Mouse (Mus musculus) CH12.LX (cell line): ENCODE measurements around the gene Jam2. TPM values are rescaled to one million over a fixed set of nuclear protein-coding genes. Genes with fewer than 3 reads are reported as not detected.

ENCODE experiments used
- DNase-seq: peaks from one replicate; pipeline ENCODE4 v3.0.0-alpha.2; 2013; ENCODE audit errors: extremely low read depth
- H3K27ac ChIP-seq: 2 replicates; pipeline ENCODE4 v1.5.1; 2012; ENCODE audit warnings: low read depth, mild to moderate bottlenecking, control low read depth, moderate library complexity; ENCODE audit not compliant: insufficient read depth
- H3K27me3 ChIP-seq: replicated peaks from 2 replicates; pipeline ENCODE3; 2012; ENCODE audit warnings: inconsistent platforms
- H3K36me3 ChIP-seq, 2 experiments: replicated peaks in 1 of 2; 2 replicates each; pipeline versions ENCODE3 to v1.6.1; 2012; ENCODE audit warnings: inconsistent platforms in 1 of 2, low read length in 1 of 2, mild to moderate bottlenecking in 1 of 2, mixed read lengths in 1 of 2, moderate library complexity in 1 of 2; ENCODE audit not compliant: control insufficient read depth in 1 of 2, insufficient read depth in 1 of 2
- H3K4me1 ChIP-seq, 2 experiments: 2 replicates each; pipeline ENCODE4 v1.6.1; 2012; ENCODE audit warnings: inconsistent platforms in 1 of 2, moderate library complexity in 1 of 2; ENCODE audit not compliant: insufficient read depth in 2 of 2, control insufficient read depth in 1 of 2
- H3K4me2 ChIP-seq: 2 replicates; pipeline ENCODE4 v1.6.1; 2012; ENCODE audit warnings: low read depth, mild to moderate bottlenecking, control low read depth; ENCODE audit not compliant: poor library complexity, insufficient read depth, severe bottlenecking
- H3K4me3 ChIP-seq, 3 experiments: fragments of 150-350 bp in 1 of 3; sonication (generic) in 1 of 3; replicated peaks in 1 of 3; 2 replicates each; pipeline versions ENCODE3 to v1.5.1; 2011 to 2012; ENCODE audit warnings: low read depth in 2 of 3, low read length in 2 of 3, mild to moderate bottlenecking in 2 of 3, moderate library complexity in 2 of 3, control low read depth in 1 of 3, improper control_type of control experiment in 1 of 3, inconsistent platforms in 1 of 3, mixed read lengths in 1 of 3; ENCODE audit not compliant: poor library complexity in 1 of 3
- H3K79me2 ChIP-seq: replicated peaks from 2 replicates; pipeline ENCODE4 v1.6.1; 2012; ENCODE audit warnings: mild to moderate bottlenecking, moderate library complexity; ENCODE audit not compliant: control insufficient read depth, poor library complexity, insufficient read depth, severe bottlenecking; ENCODE audit errors: extremely low read depth
- H3K9ac ChIP-seq: 2 replicates; pipeline ENCODE4 v1.6.1; 2012; ENCODE audit warnings: low read depth, mild to moderate bottlenecking, control low read depth, moderate library complexity; ENCODE audit not compliant: insufficient read depth
- H3K9me3 ChIP-seq: replicated peaks from 2 replicates; pipeline ENCODE3; 2012; ENCODE audit warnings: low read length, inconsistent platforms, mixed read lengths
- BHLHE40 ChIP-seq: IDR thresholded peaks from 2 replicates; pipeline ENCODE4 v1.6.1; 2011; ENCODE audit warnings: mild to moderate bottlenecking, low read depth, low read length, improper control_type of control experiment
- CHD1 ChIP-seq: IDR thresholded peaks from 2 replicates; pipeline ENCODE4 v1.6.1; 2012; ENCODE audit warnings: low read depth, low read length, improper control_type of control experiment, inconsistent platforms
- E2F4 ChIP-seq: IDR thresholded peaks from 2 replicates; pipeline ENCODE4 v1.6.1; 2011; ENCODE audit warnings: low read depth, low read length, improper control_type of control experiment; ENCODE audit not compliant: insufficient replicate concordance
- ELF1 ChIP-seq: IDR thresholded peaks from 2 replicates; pipeline ENCODE4 v1.6.1; 2014; ENCODE audit warnings: low read depth, mild to moderate bottlenecking, inconsistent platforms, low read length, improper control_type of control experiment
- EP300 ChIP-seq: IDR thresholded peaks from 2 replicates; pipeline ENCODE4 v1.6.1; 2011; ENCODE audit warnings: low read length, improper control_type of control experiment
- ETS1 ChIP-seq: conservative IDR thresholded peaks from 2 replicates; pipeline ENCODE4 v1.6.1; 2012; ENCODE audit warnings: low read depth, mild to moderate bottlenecking, inconsistent platforms, low read length, improper control_type of control experiment, moderate library complexity
- GABPA ChIP-seq: IDR thresholded peaks from 2 replicates; pipeline ENCODE4 v1.6.1; 2012; ENCODE audit warnings: low read depth, low read length, improper control_type of control experiment, inconsistent platforms; ENCODE audit not compliant: insufficient replicate concordance
- HCFC1 ChIP-seq: IDR thresholded peaks from 2 replicates; pipeline ENCODE4 v1.6.1; 2012; ENCODE audit warnings: low read depth, mild to moderate bottlenecking, inconsistent platforms, low read length, improper control_type of control experiment
- IRF4 ChIP-seq: IDR thresholded peaks from 2 replicates; pipeline ENCODE4 v1.6.1; 2014; ENCODE audit warnings: low read depth, mild to moderate bottlenecking, inconsistent platforms, low read length, improper control_type of control experiment
- JUN ChIP-seq: IDR thresholded peaks from 2 replicates; pipeline ENCODE4 v1.6.1; 2011; ENCODE audit warnings: low read depth, mild to moderate bottlenecking, low read length, improper control_type of control experiment, moderate library complexity; ENCODE audit not compliant: insufficient read depth
- JUND ChIP-seq: conservative IDR thresholded peaks from 2 replicates; pipeline ENCODE4 v1.6.1; 2011; ENCODE audit warnings: low read depth, low read length, improper control_type of control experiment
- KAT2A ChIP-seq: IDR thresholded peaks from 2 replicates; pipeline ENCODE4 v1.6.1; 2012; ENCODE audit warnings: low read length, improper control_type of control experiment, inconsistent platforms; ENCODE audit not compliant: insufficient replicate concordance
- MAX ChIP-seq: IDR thresholded peaks from 2 replicates; pipeline ENCODE4 v1.6.1; 2011; ENCODE audit warnings: low read length, improper control_type of control experiment
- MEF2A ChIP-seq: IDR thresholded peaks from 2 replicates; pipeline ENCODE4 v1.6.1; 2014; ENCODE audit warnings: low read depth, mild to moderate bottlenecking, inconsistent platforms, low read length, improper control_type of control experiment, borderline replicate concordance
- MYC ChIP-seq: IDR thresholded peaks from 2 replicates; pipeline ENCODE4 v1.6.1; 2011; ENCODE audit warnings: low read depth, mild to moderate bottlenecking, improper control_type of control experiment, low read length
- NELFE ChIP-seq: IDR thresholded peaks from 2 replicates; pipeline ENCODE4 v1.6.1; 2011; ENCODE audit warnings: low read depth, low read length, improper control_type of control experiment
- NRF1 ChIP-seq: IDR thresholded peaks from 2 replicates; pipeline ENCODE4 v1.6.1; 2014; ENCODE audit warnings: low read depth, mild to moderate bottlenecking, inconsistent platforms, low read length, improper control_type of control experiment, moderate library complexity
- POLR2A ChIP-seq: IDR thresholded peaks from 2 replicates; pipeline ENCODE4 v1.6.1; 2011; ENCODE audit warnings: low read depth, mild to moderate bottlenecking, improper control_type of control experiment, low read length
- POLR2AphosphoS2 ChIP-seq: IDR thresholded peaks from 2 replicates; pipeline ENCODE4 v1.6.1; 2011; ENCODE audit warnings: low read depth, low read length, improper control_type of control experiment
- RAD21 ChIP-seq: IDR thresholded peaks from 2 replicates; pipeline ENCODE4 v1.6.1; 2011; ENCODE audit warnings: low read depth, mild to moderate bottlenecking, low read length, improper control_type of control experiment, moderate library complexity
- RCOR1 ChIP-seq: conservative IDR thresholded peaks from 2 replicates; pipeline ENCODE4 v1.6.1; 2012; ENCODE audit warnings: low read depth, mild to moderate bottlenecking, inconsistent platforms, low read length, improper control_type of control experiment
- SIN3A ChIP-seq: IDR thresholded peaks from 2 replicates; pipeline ENCODE4 v1.6.1; 2012; ENCODE audit warnings: low read length, improper control_type of control experiment, inconsistent platforms
- TBP ChIP-seq: conservative IDR thresholded peaks from 2 replicates; pipeline ENCODE4 v1.6.1; 2011; ENCODE audit warnings: low read depth, low read length, improper control_type of control experiment
- TCF12 ChIP-seq: IDR thresholded peaks from 2 replicates; pipeline ENCODE4 v1.6.1; 2014; ENCODE audit warnings: low read depth, mild to moderate bottlenecking, inconsistent platforms, low read length, improper control_type of control experiment
- UBTF ChIP-seq: IDR thresholded peaks from 2 replicates; pipeline ENCODE4 v1.6.1; 2012; ENCODE audit warnings: low read depth, mild to moderate bottlenecking, inconsistent platforms, low read length, improper control_type of control experiment, moderate library complexity
- USF1 ChIP-seq: IDR thresholded peaks from 2 replicates; pipeline ENCODE4 v1.6.1; 2014; ENCODE audit warnings: low read depth, mild to moderate bottlenecking, inconsistent platforms, low read length, improper control_type of control experiment
- USF2 ChIP-seq: conservative IDR thresholded peaks from 2 replicates; pipeline ENCODE4 v1.6.1; 2011; ENCODE audit warnings: low read depth, low read length, improper control_type of control experiment
- ZC3H11A ChIP-seq: IDR thresholded peaks from 2 replicates; pipeline ENCODE4 v1.6.1; 2012; ENCODE audit warnings: low read depth, mild to moderate bottlenecking, inconsistent platforms, low read length, improper control_type of control experiment
- ZKSCAN1 ChIP-seq: IDR thresholded peaks from 2 replicates; pipeline ENCODE4 v1.6.1; 2012; ENCODE audit warnings: low read depth, inconsistent platforms, low read length, improper control_type of control experiment, borderline replicate concordance
- ZMIZ1 ChIP-seq: IDR thresholded peaks from 2 replicates; pipeline ENCODE4 v1.6.1; 2012; ENCODE audit warnings: low read depth, mild to moderate bottlenecking, inconsistent platforms, low read length, improper control_type of control experiment
- ZNF384 ChIP-seq: IDR thresholded peaks from 2 replicates; pipeline ENCODE4 v1.6.1; 2012; ENCODE audit warnings: low read depth, low read length, improper control_type of control experiment, inconsistent platforms
- dilution Hi-C: fragments of 300-500 bp; cut with MboI; formaldehyde crosslinking; loops from 2 replicates; pipeline ENCODE4 v1.14.3; 2020; ENCODE audit warnings: low sequenced_read_pairs; ENCODE audit not compliant: extremely low pct_unique_long_range_greater_than_20kb, extremely low pct_ligation_motif_present
- in situ Hi-C: fragments of 300-500 bp; cut with MboI; formaldehyde crosslinking; loops from 3 replicates; pipeline ENCODE4 v1.14.3; 2019; ENCODE audit warnings: low sequenced_read_pairs, low pct_ligation_motif_present, low pct_unique_long_range_greater_than_20kb, mixed read lengths
- polyA plus RNA-seq: library from polyadenylated mRNA; unstranded; fragments of >175 nt; gene quantifications from 2 replicates; pipeline ENCODE4 v1.2.1, GENCODE M21; 2012; ENCODE audit warnings: low read depth; ENCODE audit not compliant: insufficient read length
- total RNA-seq, 2 experiments: library from RNA; depleted of rRNA; stranded (reverse); fragments of 300-350 nt in 1 of 2; fragments of >200 nt in 1 of 2; gene quantifications; 2 replicates each; pipeline ENCODE4 v1.2.3; 2012 to 2014

Jam2 gene
- total and polyA plus RNA-seq, 3 experiments = 0.08 to 0.09 TPM; not detected in 1

- Histone ChIP-seq H3K36me3 (no peaks in the 10 kb centered on the region), H3K4me3 (no peak overlapping the region), H3K27me3 (no peaks in the 10 kb centered on the region), H3K4me1 (peaks cover 4 to 18% of the 10 kb centered on the region in 2 experiments; a peak in 3 of 4 replicates), H3K9ac (no peak overlapping the region), H3K9me3 (no peaks in the 10 kb centered on the region), H3K79me2 (no peaks in the 10 kb centered on the region), H3K27ac (no peak overlapping the region), H3K4me2 (no peak overlapping the region)
- in situ Hi-C loops (no loop called here), dilution Hi-C loops (no loop called here)
- DNase-seq = peak; percentile 67
- TF ChIP-seq SIN3A (no peak), USF1 (no peak), KAT2A (no peak), UBTF (no peak), BHLHE40 (no peak), RAD21 (no peak), MYC (no peak), USF2 (no peak), ETS1 (peak; percentile 54), EP300 (peak; percentile 72), ZKSCAN1 (no peak), ZMIZ1 (no peak), HCFC1 (no peak), TCF12 (0 out of 2 replicates have a peak, but pooled peaks have one; percentile 17), GABPA (no peak), POLR2AphosphoS2 (no peak), CHD1 (no peak), RCOR1 (no peak), ZNF384 (peak; percentile 94), ZC3H11A (no peak), MEF2A (no peak; the same call in 1 of the 2 replicates), POLR2A (no peak), ELF1 (no peak), TBP (no peak), IRF4 (no peak), NRF1 (no peak), NELFE (no peak), E2F4 (no peak), JUND (0 out of 2 replicates have a peak, but pooled peaks have one; percentile 29), MAX (no peak), JUN (no peak)
These were observed 26.1 kb downstream of the Jam2 start for GRCm38 (mm10) chr16:84800038-84800437.
